Mouse (Mus musculus): ENCODE data around the gene Gm10974.

DNA sequence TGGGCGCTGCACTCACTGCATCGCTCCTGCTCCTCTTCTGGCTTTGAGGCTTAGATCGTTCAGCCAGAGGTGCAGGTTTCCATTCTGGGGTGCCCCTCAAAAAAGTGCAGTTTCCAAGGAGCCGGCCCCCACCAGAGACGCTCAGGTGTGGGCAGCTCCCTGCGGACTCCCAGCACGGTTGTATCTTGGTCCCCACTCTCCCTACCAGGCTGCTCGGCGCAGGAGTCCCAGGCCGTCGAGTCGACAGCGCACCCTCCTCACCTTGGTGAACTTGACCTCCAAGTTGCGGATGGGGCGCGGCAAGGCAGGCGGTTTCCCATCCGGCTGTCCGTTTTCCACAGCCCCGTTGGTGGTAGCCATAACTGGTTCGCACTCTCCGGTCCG, 61.3 kb downstream of the Gm10974 start:
- no peak for TF ChIP-seq CTCF (IDR thresholded peaks at IDR 0.05; ENCODE audit: low read depth, low read length)
- TF ChIP-seq EP300 (IDR thresholded peaks at IDR 0.05; ENCODE audit: insufficient read depth, low read depth, low read length), result no peak
